Mouse (Mus musculus) left cerebral cortex, postnatal 14 days (tissue): Measurements from ENCODE around the gene Add1. TPM values are rescaled to one million over a fixed set of nuclear protein-coding genes. Genes with fewer than 3 reads are reported as not detected.
A peak's percentile ranks its signal among the peaks of the same experiment; 100 is the strongest.

ENCODE experiments used
- DNase-seq, 2 experiments: peaks; one replicate each; pipeline ENCODE4 v3.0.0; 2021 to 2022; ENCODE audit warnings: low spot score in 2 of 2, mixed read lengths in 1 of 2
- intact Hi-C: fragments of 180-260 bp; cut with DNase I; formaldehyde crosslinking; loops from one replicate; pipeline ENCODE4 v1.15.1; 2025
- long read RNA-seq, 2 experiments: library from polyadenylated mRNA; stranded (forward); transcript quantifications; one replicate each; pipeline ENCODE4 v2.0.0; 2021
- total RNA-seq, 2 experiments: library from RNA; stranded (reverse); gene quantifications; 2 replicates each; pipeline ENCODE4 v1.2.3; 2021

Add1 gene
- 100 to 1,000 TPM; 361 to 367 TPM for total RNA-seq
- long read RNA-seq, experiment 1, full-length matches to known transcripts = 68 of 221 reads
- long read RNA-seq, experiment 1, partial matches to known transcripts = 37 of 221 reads
- long read RNA-seq, experiment 1, other reads (novel, unspliced or antisense) = 116 of 221 reads
- long read RNA-seq, experiment 2, full-length matches to known transcripts = 48 of 161 reads
- long read RNA-seq, experiment 2, partial matches to known transcripts = 26 of 161 reads
- long read RNA-seq, experiment 2, other reads (novel, unspliced or antisense) = 87 of 161 reads

GRCm38 (mm10) chr5:34573268-34574221, at the start of gene Add1:
TSS of gene Add1 (plus strand) at chr5:34573664.
- intact Hi-C loops = no loop called here
- peak; percentile 97 to 98 for DNase-seq

GRCm38 (mm10) chr5:34523958-34524485, 49.4 kb upstream of the Add1 start:
- no peak for DNase-seq
- intact Hi-C loops = no loop called here

DNA sequence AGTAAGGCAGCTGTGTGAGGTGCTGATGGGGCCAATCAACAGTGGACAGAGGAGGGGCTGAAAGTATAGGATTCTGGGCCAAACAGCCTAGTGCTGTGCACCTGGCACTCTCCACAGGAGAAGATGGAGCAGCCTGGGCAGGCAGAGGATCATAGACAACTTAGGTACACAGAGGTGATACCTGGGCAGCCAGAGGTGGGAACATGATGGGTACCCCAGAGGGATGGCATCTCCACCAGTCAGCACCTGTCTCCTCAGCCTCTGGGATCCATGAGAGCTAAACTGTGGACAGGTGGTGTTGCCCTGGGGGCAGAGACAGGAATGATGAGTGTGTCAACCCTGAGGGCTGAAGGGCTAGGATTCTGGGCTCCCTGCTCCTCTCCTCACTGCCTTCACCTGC, 49.0 kb upstream of the Add1 start:
- intact Hi-C loops = no loop called here
- no peak for DNase-seq

GRCm38 (mm10) chr5:34525663-34526476, 47.6 kb upstream of the Add1 start, which contains the start of gene Sh3bp2:
TSS of gene Sh3bp2 (plus strand) at chr5:34525838.
- peak; percentile 78 to 82 for DNase-seq
- intact Hi-C loops = no loop called here

DNA sequence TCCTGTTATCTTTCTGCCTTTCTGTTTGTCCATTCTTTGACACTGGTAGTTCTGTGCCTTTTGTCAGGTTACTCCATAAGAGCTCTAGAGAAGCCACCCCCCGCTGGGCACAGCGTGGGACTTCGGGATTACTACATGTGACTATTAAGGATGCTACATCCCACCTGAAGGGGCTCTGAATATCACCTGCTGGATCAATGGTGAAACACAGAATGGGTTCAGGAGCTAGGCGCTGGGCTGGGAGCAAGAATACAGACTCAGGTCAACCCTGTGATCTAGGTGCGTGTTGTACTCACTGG, 47.0 kb upstream of the Add1 start:
- intact Hi-C loops = no loop called here
- no peak for DNase-seq

GRCm38 (mm10) chr5:34527352-34527751, 46.1 kb upstream of the Add1 start:
- no peak for DNase-seq
- intact Hi-C loops = no loop called here

- intact Hi-C loops = no loop called here
- DNase-seq = no peak
Measured at GRCm38 (mm10) chr5:34528724-34529123, 44.7 kb upstream of the Add1 start.

DNA sequence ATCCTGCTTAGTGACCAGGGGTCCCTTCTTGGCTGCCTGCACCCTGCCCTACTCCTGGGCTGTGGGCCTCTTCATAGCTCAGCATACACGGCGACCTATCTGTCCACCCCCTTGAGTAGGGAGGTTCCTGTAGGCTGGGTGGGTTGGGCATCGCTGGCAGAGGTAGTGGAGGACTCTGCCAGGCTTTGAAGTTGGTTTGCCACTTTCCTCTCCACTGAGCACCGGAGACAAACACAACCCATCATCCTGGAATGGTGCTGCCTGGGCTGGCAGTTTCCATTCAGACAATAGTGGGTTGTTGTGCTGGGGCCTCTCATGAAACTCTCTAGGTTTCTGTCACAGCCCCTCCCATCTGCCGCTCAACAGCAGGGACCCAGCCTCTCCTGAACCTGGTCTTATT, 43.3 kb upstream of the Add1 start:
- DNase-seq = no peak
- intact Hi-C loops = no loop called here

- no peak for DNase-seq
- intact Hi-C loops = no loop called here
Measured at GRCm38 (mm10) chr5:34530687-34531086, 42.8 kb upstream of the Add1 start.

- DNase-seq = no peak
- intact Hi-C loops = no loop called here
Measured at GRCm38 (mm10) chr5:34533066-34533465, 40.4 kb upstream of the Add1 start.

DNA sequence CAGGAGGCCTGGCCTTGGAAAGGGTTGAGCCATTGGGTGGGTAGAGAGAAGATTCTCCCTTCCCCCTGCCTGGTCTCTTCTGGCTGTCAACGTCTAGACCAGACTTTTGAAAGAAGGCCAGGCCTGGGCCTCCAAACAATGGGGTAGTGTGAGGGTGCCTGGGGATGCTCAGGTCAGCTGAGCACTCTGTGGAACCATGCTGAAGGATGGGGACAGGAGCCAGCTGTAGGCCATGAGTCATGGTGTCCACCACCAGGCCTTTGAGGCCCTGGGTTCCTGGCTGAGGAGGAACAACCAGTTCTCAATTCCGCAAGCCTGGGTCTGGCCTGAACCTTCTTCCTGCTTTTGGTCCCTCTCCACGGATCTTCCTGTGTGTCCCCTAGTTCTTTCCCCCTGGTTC, 39.6 kb upstream of the Add1 start:
- DNase-seq = no peak
- intact Hi-C loops = no loop called here

DNA sequence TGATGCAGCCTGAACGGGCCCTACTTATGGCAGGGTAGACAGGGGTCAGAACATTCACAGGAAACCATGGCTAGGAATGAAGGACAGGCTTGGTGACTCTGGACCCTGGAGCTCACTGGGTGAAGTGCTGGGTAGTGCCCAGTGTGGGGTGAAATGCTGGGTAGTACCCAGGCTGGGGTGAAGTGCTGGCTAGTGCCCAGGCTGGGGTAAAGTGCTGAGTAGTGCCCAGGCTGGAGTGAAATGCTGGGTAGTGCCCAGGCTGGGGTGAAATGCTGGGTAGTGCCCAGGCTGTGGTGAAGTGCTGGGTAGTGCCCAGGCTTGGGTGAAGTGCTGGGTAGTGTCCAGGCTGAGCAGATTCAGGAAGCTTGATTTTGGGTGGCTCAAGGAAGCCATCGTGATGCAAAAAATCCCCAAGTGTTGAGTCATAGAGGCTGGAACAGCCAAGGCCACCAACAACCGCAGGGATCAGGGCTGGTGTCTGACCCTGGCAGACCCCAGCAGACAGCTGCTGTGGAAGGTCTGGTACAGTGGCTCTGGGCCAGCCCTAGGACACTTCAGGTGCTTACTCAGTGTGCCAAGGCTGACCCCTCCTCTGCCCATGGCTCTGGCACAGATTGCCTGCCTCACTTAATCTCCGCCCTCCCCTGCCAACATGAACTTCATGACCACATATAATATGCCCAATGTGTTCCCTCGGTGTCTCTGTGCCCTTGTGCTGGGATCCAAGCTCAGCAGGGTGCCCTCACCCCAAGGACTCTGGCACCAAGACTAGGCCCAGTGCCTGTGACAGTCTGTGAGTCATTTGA, 38.5 kb upstream of the Add1 start:
- intact Hi-C loops = no loop called here
- no peak for DNase-seq

DNA sequence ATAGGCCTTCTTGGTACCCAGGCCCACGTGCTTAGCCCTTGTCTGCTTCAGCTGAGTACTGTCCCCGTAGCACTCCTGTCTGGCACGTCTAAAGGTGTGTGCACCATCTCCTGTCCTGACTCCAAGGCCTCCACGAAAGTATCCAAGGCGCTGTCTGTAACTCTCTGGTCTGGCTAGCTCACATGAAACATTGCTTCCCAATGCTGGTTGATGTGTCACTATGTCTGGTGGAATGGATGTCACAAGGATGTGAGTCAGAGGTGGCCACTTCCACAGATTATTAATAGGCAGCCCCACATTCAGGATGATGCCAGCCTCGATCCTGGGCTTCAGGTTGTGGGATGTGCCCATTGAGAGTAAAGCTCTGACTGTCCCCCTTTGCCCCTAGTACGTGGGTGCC, 37.6 kb upstream of the Add1 start:
- no peak for DNase-seq
- intact Hi-C loops = no loop called here

- intact Hi-C loops = no loop called here
- DNase-seq = no peak
Measured at GRCm38 (mm10) chr5:34538079-34538478, 35.4 kb upstream of the Add1 start.

GRCm38 (mm10) chr5:34538527-34538926, 34.9 kb upstream of the Add1 start:
- intact Hi-C loops = no loop called here
- no peak for DNase-seq

- intact Hi-C loops = no loop called here
- no peak for DNase-seq
Measured at GRCm38 (mm10) chr5:34539121-34539520, 34.3 kb upstream of the Add1 start.

GRCm38 (mm10) chr5:34542166-34542565, 31.3 kb upstream of the Add1 start:
- DNase-seq = no peak
- intact Hi-C loops = no loop called here

GRCm38 (mm10) chr5:34543114-34543513, 30.4 kb upstream of the Add1 start:
- intact Hi-C loops = no loop called here
- no peak for DNase-seq

DNA sequence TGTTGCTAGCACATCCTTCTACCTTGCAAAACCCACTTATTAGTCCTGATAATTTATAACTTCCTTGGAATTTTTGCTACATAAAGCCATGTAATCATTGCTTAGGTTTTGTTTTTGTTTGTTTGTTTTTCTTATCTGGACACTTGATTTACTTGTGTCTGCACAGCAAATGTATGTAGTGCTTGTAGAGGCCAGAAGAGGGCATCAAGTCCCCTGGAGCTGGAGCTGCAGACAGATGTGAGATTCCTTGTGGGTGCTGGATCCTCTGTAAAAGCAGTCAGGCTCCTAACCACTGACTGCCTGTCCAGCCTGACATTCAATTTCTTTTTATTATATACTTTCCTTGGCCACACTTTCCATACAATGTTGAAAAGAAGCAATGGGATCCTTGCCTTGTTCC, 26.1 kb upstream of the Add1 start:
- no peak for DNase-seq
- intact Hi-C loops = no loop called here
